Mouse (Mus musculus): Measurements from ENCODE around the gene Odf3. TPM values are rescaled to one million over a fixed set of nuclear protein-coding genes. Genes with fewer than 3 reads are reported as not detected.
"Not testable (repeated sequence)": the region's sequence is repeated elsewhere in the genome, so short reads cannot be mapped to it uniquely, and the experiment has no call there.

Gene Odf3
- polyA plus RNA-seq, 1 experiment from 2014 or later: not detected

DNA sequence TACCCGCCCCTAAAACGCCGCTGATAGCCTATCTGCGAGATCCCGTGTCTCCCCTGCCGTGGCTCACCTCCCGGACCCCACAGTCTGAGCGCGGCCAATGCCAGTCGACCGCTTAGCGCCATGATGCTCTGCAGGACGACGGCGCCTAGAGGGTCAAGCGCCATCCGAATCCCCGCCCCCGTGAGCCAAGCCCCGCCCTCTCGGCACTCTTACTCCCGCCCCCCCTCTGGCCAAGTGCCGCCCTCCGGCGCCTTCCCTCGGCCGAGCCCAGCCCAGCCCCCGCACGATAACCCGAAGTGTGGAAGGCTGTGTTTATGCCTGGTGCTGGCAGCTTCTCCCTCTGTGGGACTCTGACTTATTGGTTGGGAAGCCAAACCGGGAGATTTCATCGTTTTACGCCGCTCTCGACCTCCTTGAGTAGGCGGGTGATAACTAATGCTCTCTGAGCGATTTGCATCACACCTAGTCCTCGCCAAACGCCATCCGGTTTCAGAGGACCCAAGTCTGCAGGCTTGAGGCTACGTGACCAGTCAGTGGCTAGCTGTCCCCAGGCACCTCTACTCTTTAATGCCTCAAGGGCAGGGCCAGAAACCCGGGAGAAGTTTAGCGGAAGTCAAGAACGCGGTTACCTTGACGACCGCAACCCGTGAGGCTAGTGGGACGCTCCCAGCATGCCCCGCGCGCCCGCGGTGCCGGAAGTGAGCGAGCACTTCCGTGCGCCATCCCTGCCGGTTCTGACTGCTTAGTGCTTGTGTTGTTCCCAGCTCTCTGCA is 34.3 kb downstream of the Odf3 start, which contains the start of the genes Psmd13 and Sirt3:
Gene Psmd13, plus strand, starts transcription at position 273 of the 773 bp plus-strand sequence.
Gene Sirt3, minus strand, starts transcription at position 614 of the 773 bp plus-strand sequence.
- ATAC-seq (ENCODE audit: insufficient number of reproducible peaks, insufficient read depth, low FRiP score, low TSS enrichment, low read depth): peak; percentile 93

DNA sequence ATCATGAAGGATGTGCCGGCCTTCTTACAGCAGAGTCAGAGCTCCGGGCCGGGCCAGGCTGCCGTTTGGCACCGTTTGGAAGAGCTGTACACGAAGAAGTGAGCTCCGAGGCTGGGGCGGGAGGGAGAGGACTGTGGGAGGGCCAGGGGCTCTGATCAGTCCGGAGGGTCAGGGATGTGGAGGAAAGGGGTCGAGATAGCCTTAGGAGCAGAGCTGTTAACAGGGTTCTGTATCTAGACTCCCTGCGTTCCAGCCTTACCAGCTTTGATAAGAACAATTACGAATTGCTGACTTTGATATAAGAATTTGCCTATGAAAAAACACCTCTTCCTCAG is 34.8 kb downstream of the Odf3 start:
- WGBS: under 1% methylated on average over 12 of the region's 12 CpGs
- 0 out of 2 replicates have a peak, but pooled peaks have one; percentile 15 for ATAC-seq (ENCODE audit: insufficient number of reproducible peaks, insufficient read depth, low FRiP score, low TSS enrichment, low read depth)
- Histone ChIP-seq H3K9me3 (no peaks in the 10 kb centered on the region), H3K4me3 (replicated peaks) (peak overlapping the region; percentile 92), H3K27ac (peak overlapping the region; percentile 86), H3K9ac (replicated peaks) (peak overlapping the region; percentile 82), H3K36me3 (peaks cover 38% of the 10 kb centered on the region), H3K27me3 (no peaks in the 10 kb centered on the region), H3K4me1 (replicated peaks) (peaks cover 11% of the 10 kb centered on the region), H3K4me2 (peak overlapping the region; percentile 68)

More for the DNA sequence above, 34.3 kb downstream of the Odf3 start, which contains the start of the genes Psmd13 and Sirt3:
- Histone ChIP-seq H3K36me3 (peaks cover 37% of the 10 kb centered on the region), H3K4me3 (replicated peaks) (peak within 1 kb of the TSS; percentile 92), H3K27ac (peak within 1 kb of the TSS; percentile 86), H3K27me3 (no peaks in the 10 kb centered on the region), H3K9ac (replicated peaks) (peak within 1 kb of the TSS; percentile 82), H3K4me1 (replicated peaks) (peaks cover 11% of the 10 kb centered on the region), H3K4me2 (peak within 1 kb of the TSS; percentile 68), H3K9me3 (no peaks in the 10 kb centered on the region)
- under 1% methylated on average over 59 of the region's 59 CpGs for WGBS

- WGBS: 96% methylated on average over 16 of the region's 16 CpGs
- not testable (repeated sequence) for H3K9ac ChIP-seq (replicated peaks); H3K9me3 ChIP-seq; H3K27me3 ChIP-seq; H3K27ac ChIP-seq; H3K4me1 ChIP-seq (replicated peaks); H3K4me3 ChIP-seq (replicated peaks); ATAC-seq (ENCODE audit: insufficient number of reproducible peaks, insufficient read depth, low FRiP score, low TSS enrichment, low read depth); H3K4me2 ChIP-seq
- peaks cover 83% of the 10 kb centered on the region for H3K36me3 ChIP-seq
Measured at GRCm38 (mm10) chr7:140890636-140891035, 43.0 kb downstream of the Odf3 start.

GRCm38 (mm10) chr7:140894031-140894430 is 46.4 kb downstream of the Odf3 start:
- H3K27me3 ChIP-seq: no peaks in the 10 kb centered on the region
- H3K9ac ChIP-seq (replicated peaks): no peak overlapping the region
- WGBS: 90% methylated on average over 7 of the region's 7 CpGs
- ATAC-seq (ENCODE audit: insufficient number of reproducible peaks, insufficient read depth, low FRiP score, low TSS enrichment, low read depth): no peak
- no peaks in the 10 kb centered on the region for H3K4me1 ChIP-seq (replicated peaks)
- no peak overlapping the region for H3K4me3 ChIP-seq (replicated peaks)
- no peak overlapping the region for H3K27ac ChIP-seq
- no peaks in the 10 kb centered on the region for H3K9me3 ChIP-seq
- H3K36me3 ChIP-seq: peaks cover 85% of the 10 kb centered on the region
- H3K4me2 ChIP-seq: no peak overlapping the region

DNA sequence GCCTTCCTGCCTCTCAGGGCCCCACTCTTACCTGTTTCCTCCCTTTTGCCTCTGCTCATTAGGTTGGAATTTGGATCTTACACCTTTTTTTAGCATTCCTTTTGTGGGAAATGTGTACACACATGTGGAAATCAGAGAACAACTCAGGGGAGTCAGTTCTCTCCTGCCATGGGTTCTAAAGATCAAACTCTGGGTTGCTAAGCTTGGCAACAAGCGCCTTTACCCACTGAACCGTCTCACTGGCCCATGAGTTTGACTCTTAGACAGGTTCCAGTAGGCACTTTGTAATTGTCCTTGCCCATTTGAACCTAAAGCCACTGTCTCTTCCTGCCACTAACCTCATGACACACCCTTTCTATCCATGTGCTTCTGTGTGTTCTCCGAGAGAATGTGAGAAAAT is 47.0 kb downstream of the Odf3 start:
- no peak overlapping the region for H3K4me3 ChIP-seq (replicated peaks)
- no peaks in the 10 kb centered on the region for H3K9me3 ChIP-seq
- no peak for ATAC-seq (ENCODE audit: insufficient number of reproducible peaks, insufficient read depth, low FRiP score, low TSS enrichment, low read depth)
- no peaks in the 10 kb centered on the region for H3K27me3 ChIP-seq
- no peak overlapping the region for H3K4me2 ChIP-seq
- no peak overlapping the region for H3K27ac ChIP-seq
- H3K36me3 ChIP-seq: peaks cover 82% of the 10 kb centered on the region
- no peak overlapping the region for H3K9ac ChIP-seq (replicated peaks)
- 96% methylated on average over 3 of the region's 3 CpGs for WGBS
- no peaks in the 10 kb centered on the region for H3K4me1 ChIP-seq (replicated peaks)

DNA sequence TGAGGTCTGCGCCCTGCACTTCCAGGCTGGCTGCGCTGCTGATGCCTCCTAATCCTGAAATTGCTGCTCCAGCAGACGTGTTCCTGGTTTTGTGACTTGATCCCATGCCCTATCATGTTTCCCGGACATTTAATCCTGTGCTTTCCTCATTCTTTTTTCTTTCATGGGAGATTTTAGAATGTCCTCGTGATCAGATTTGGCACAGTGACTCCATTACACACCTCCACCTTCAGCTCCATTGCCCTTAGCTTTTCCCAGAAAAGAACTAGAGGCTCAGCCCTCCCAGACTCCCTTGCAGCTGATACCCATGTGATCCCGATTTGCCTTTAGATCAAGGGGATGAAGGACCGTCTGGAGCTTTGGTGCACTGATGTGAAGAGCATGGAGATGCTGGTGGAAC is 50.3 kb downstream of the Odf3 start:
- H3K4me3 ChIP-seq (replicated peaks): no peak overlapping the region
- H3K27ac ChIP-seq: no peak overlapping the region
- no peaks in the 10 kb centered on the region for H3K9me3 ChIP-seq
- H3K4me2 ChIP-seq: no peak overlapping the region
- peaks cover 63% of the 10 kb centered on the region for H3K36me3 ChIP-seq
- ATAC-seq (ENCODE audit: insufficient number of reproducible peaks, insufficient read depth, low FRiP score, low TSS enrichment, low read depth): no peak
- no peaks in the 10 kb centered on the region; the same call in 1 of the 2 replicates for H3K4me1 ChIP-seq (replicated peaks)
- no peak overlapping the region for H3K9ac ChIP-seq (replicated peaks)
- H3K27me3 ChIP-seq: no peaks in the 10 kb centered on the region
- 84% methylated on average over 7 of the region's 7 CpGs for WGBS

GRCm38 (mm10) chr7:140899121-140899520 is 51.5 kb downstream of the Odf3 start:
- peaks cover 50% of the 10 kb centered on the region for H3K36me3 ChIP-seq
- no peak overlapping the region for H3K4me3 ChIP-seq (replicated peaks)
- 81% methylated on average over 3 of the region's 3 CpGs for WGBS
- peaks cover 3% of the 10 kb centered on the region; the same call in 1 of the 2 replicates for H3K4me1 ChIP-seq (replicated peaks)
- H3K4me2 ChIP-seq: no peak overlapping the region
- H3K27ac ChIP-seq: no peak overlapping the region
- no peak overlapping the region; the same call in 1 of the 2 replicates for H3K9ac ChIP-seq (replicated peaks)
- no peak for ATAC-seq (ENCODE audit: insufficient number of reproducible peaks, insufficient read depth, low FRiP score, low TSS enrichment, low read depth)
- H3K27me3 ChIP-seq: no peaks in the 10 kb centered on the region
- H3K9me3 ChIP-seq: no peaks in the 10 kb centered on the region

GRCm38 (mm10) chr7:140900220-140900619 is 52.6 kb downstream of the Odf3 start, which contains the start of gene Cox8b:
TSS of gene Cox8b (minus strand) at chr7:140900446.
- peak within 1 kb of the TSS; percentile 23; the same call in 1 of the 2 replicates for H3K9ac ChIP-seq (replicated peaks)
- no peak within 1 kb of the TSS for H3K27ac ChIP-seq
- H3K27me3 ChIP-seq: no peaks in the 10 kb centered on the region
- ATAC-seq (ENCODE audit: insufficient number of reproducible peaks, insufficient read depth, low FRiP score, low TSS enrichment, low read depth): no peak
- 73% methylated on average over 10 of the region's 10 CpGs for WGBS
- peaks cover 3% of the 10 kb centered on the region; the same call in 1 of the 2 replicates for H3K4me1 ChIP-seq (replicated peaks)
- H3K4me3 ChIP-seq (replicated peaks): no peak within 1 kb of the TSS
- H3K4me2 ChIP-seq: no peak within 1 kb of the TSS
- no peaks in the 10 kb centered on the region for H3K9me3 ChIP-seq
- H3K36me3 ChIP-seq: peaks cover 41% of the 10 kb centered on the region

Other genes starting within 250 kb of the Odf3 start
- not detected in 2 replicates for gene Olfr46, start 246.5 kb upstream of the Odf3 start, polyA plus RNA-seq (2016; fragmentation: Nextera tagmentation; extraction: Ambion mirVana)
- gene Olfr61, start 218.8 kb upstream of the Odf3 start, polyA plus RNA-seq (2016; fragmentation: Nextera tagmentation; extraction: Ambion mirVana): not detected in 2 replicates
- gene Olfr53, start 201.4 kb upstream of the Odf3 start, polyA plus RNA-seq (2016; fragmentation: Nextera tagmentation; extraction: Ambion mirVana): not detected in 2 replicates
- gene Olfr539, start 187.9 kb upstream of the Odf3 start, polyA plus RNA-seq (2016; fragmentation: Nextera tagmentation; extraction: Ambion mirVana): not detected in 2 replicates
- not detected in 2 replicates for gene Olfr45, start 165.9 kb upstream of the Odf3 start, polyA plus RNA-seq (2016; fragmentation: Nextera tagmentation; extraction: Ambion mirVana)
- gene Olfr541, start 150.5 kb upstream of the Odf3 start, polyA plus RNA-seq (2016; fragmentation: Nextera tagmentation; extraction: Ambion mirVana): not detected in 2 replicates
- not detected in 2 replicates for gene Cyp2e1, start 84.1 kb upstream of the Odf3 start, polyA plus RNA-seq (2016; fragmentation: Nextera tagmentation; extraction: Ambion mirVana)
- 0.69 and 1.4 TPM in 2 replicates for gene Syce1, start 60.0 kb upstream of the Odf3 start, polyA plus RNA-seq (2016; fragmentation: Nextera tagmentation; extraction: Ambion mirVana)
- 3.0 TPM in 2 replicates for gene Zfp941, start 25.6 kb upstream of the Odf3 start, polyA plus RNA-seq (2016; fragmentation: Nextera tagmentation; extraction: Ambion mirVana)
- 0.33 and 1.3 TPM in 2 replicates for gene Urah, start 12.8 kb upstream of the Odf3 start, polyA plus RNA-seq (2016; fragmentation: Nextera tagmentation; extraction: Ambion mirVana)
- not detected in 2 replicates for gene Scgb1c1, start 2.3 kb upstream of the Odf3 start, polyA plus RNA-seq (2016; fragmentation: Nextera tagmentation; extraction: Ambion mirVana)
- gene Gm45785, start 8.5 kb downstream of the Odf3 start, polyA plus RNA-seq (2016; fragmentation: Nextera tagmentation; extraction: Ambion mirVana): 0.23 TPM in 1 of 2 replicates, not detected in the other
- gene Ric8a, start 9.2 kb downstream of the Odf3 start, polyA plus RNA-seq (2016; fragmentation: Nextera tagmentation; extraction: Ambion mirVana): 53.0 and 60.3 TPM in 2 replicates
- 38.3 and 38.9 TPM in 2 replicates for gene Bet1l, start 9.8 kb downstream of the Odf3 start, polyA plus RNA-seq (2016; fragmentation: Nextera tagmentation; extraction: Ambion mirVana)
- 271 and 302 TPM in 2 replicates for gene Psmd13, start 34.2 kb downstream of the Odf3 start, polyA plus RNA-seq (2016; fragmentation: Nextera tagmentation; extraction: Ambion mirVana)
- 28.3 and 29.9 TPM in 2 replicates for gene Sirt3, start 34.5 kb downstream of the Odf3 start, polyA plus RNA-seq (2016; fragmentation: Nextera tagmentation; extraction: Ambion mirVana)
- 1.9 and 2.7 TPM in 2 replicates for gene Cox8b, start 52.6 kb downstream of the Odf3 start, polyA plus RNA-seq (2016; fragmentation: Nextera tagmentation; extraction: Ambion mirVana)
- gene Nlrp6, start 73.1 kb downstream of the Odf3 start, polyA plus RNA-seq (2016; fragmentation: Nextera tagmentation; extraction: Ambion mirVana): not detected in 2 replicates
- gene Pgghg, start 93.6 kb downstream of the Odf3 start, polyA plus RNA-seq (2016; fragmentation: Nextera tagmentation; extraction: Ambion mirVana): 18.9 and 21.5 TPM in 2 replicates
- gene Ifitm5, start 102.5 kb downstream of the Odf3 start, polyA plus RNA-seq (2016; fragmentation: Nextera tagmentation; extraction: Ambion mirVana): 5.6 and 6.1 TPM in 2 replicates
- gene Gm45717, start 108.1 kb downstream of the Odf3 start, polyA plus RNA-seq (2016; fragmentation: Nextera tagmentation; extraction: Ambion mirVana): not detected in 2 replicates
- gene Ifitm2, start 108.2 kb downstream of the Odf3 start, polyA plus RNA-seq (2016; fragmentation: Nextera tagmentation; extraction: Ambion mirVana): 941 and 1,046 TPM in 2 replicates
- 77.8 and 78.8 TPM in 2 replicates for gene Ifitm1, start 119.4 kb downstream of the Odf3 start, polyA plus RNA-seq (2016; fragmentation: Nextera tagmentation; extraction: Ambion mirVana)
- gene Ifitm3, start 163.0 kb downstream of the Odf3 start, polyA plus RNA-seq (2016; fragmentation: Nextera tagmentation; extraction: Ambion mirVana): 56.5 and 68.6 TPM in 2 replicates
- gene Ifitm6, start 170.1 kb downstream of the Odf3 start, polyA plus RNA-seq (2016; fragmentation: Nextera tagmentation; extraction: Ambion mirVana): not detected in 2 replicates
- not detected in 2 replicates for gene Gm17387, start 181.3 kb downstream of the Odf3 start, polyA plus RNA-seq (2016; fragmentation: Nextera tagmentation; extraction: Ambion mirVana)
- gene B4galnt4, start 213.3 kb downstream of the Odf3 start, polyA plus RNA-seq (2016; fragmentation: Nextera tagmentation; extraction: Ambion mirVana): 37.3 and 40.1 TPM in 2 replicates
- gene Pkp3, start 230.4 kb downstream of the Odf3 start, polyA plus RNA-seq (2016; fragmentation: Nextera tagmentation; extraction: Ambion mirVana): 14.6 and 14.9 TPM in 2 replicates

Measured in limb, embryonic 12.5 days (tissue).